Mouse (Mus musculus) neural tube, embryonic 14.5 days (tissue): Measurements from ENCODE around the gene Cer1. TPM values are rescaled to one million over a fixed set of nuclear protein-coding genes. Genes with fewer than 3 reads are reported as not detected.
A peak's percentile ranks its signal among the peaks of the same experiment; 100 is the strongest.

ENCODE experiments used
- ATAC-seq: fragments of 200-750 bp; cut with Nextera tagmentation; 2 replicates; pipeline ENCODE4 v1.8.0; 2017; ENCODE audit warnings: low read depth, mild to moderate bottlenecking, moderate TSS enrichment, moderate library complexity
- H3K27ac ChIP-seq: fragments of 300-500 bp; sonication (generic); 2 replicates; pipeline ENCODE4 v1.5.1; 2014; ENCODE audit warnings: low read depth, mild to moderate bottlenecking, control low read depth, low read length, moderate library complexity, mixed read lengths
- H3K27me3 ChIP-seq: fragments of 300-500 bp; sonication (generic); 2 replicates; pipeline ENCODE4 v1.6.1; 2014; ENCODE audit warnings: low read length; ENCODE audit not compliant: control insufficient read depth, insufficient read depth
- H3K36me3 ChIP-seq: fragments of 300-500 bp; sonication (generic); 2 replicates; pipeline ENCODE4 v1.6.1; 2014; ENCODE audit warnings: low read length, mixed read lengths; ENCODE audit not compliant: control insufficient read depth, insufficient read depth
- H3K4me1 ChIP-seq: fragments of 300-500 bp; sonication (generic); 2 replicates; pipeline ENCODE4 v1.6.1; 2014; ENCODE audit warnings: low read length; ENCODE audit not compliant: control insufficient read depth, insufficient read depth
- H3K4me2 ChIP-seq: fragments of 300-500 bp; sonication (generic); 2 replicates; pipeline ENCODE4 v1.6.1; 2014; ENCODE audit warnings: mild to moderate bottlenecking, low read depth, low read length, control low read depth
- H3K4me3 ChIP-seq: fragments of 300-500 bp; sonication (generic); 2 replicates; pipeline ENCODE4 v1.5.1; 2014; ENCODE audit warnings: low read depth, low read length, control low read depth, mixed read lengths
- H3K9ac ChIP-seq: fragments of 300-500 bp; sonication (generic); replicated peaks from 2 replicates; pipeline ENCODE4 v1.6.1; 2014; ENCODE audit warnings: low read depth, mild to moderate bottlenecking, control low read depth, low read length, mixed read lengths
- H3K9me3 ChIP-seq: fragments of 300-500 bp; sonication (generic); 2 replicates; pipeline ENCODE4 v1.6.1; 2016; ENCODE audit warnings: low read length; ENCODE audit not compliant: control insufficient read depth
- WGBS: fragments of 180-500 bp; shearing (Covaris S2); extraction: QIAGEN DNeasy Blood & Tissue Kit; methylation state at CpG from one replicate; pipeline ENCODE4 v1.1.7; 2014; 5-methylcytosine and 5-hydroxymethylcytosine counted together
- polyA plus RNA-seq: library from polyadenylated mRNA; unstranded; fragments of >200 nt; fragmentation: Nextera tagmentation; extraction: Ambion mirVana; gene quantifications from 2 replicates; pipeline ENCODE4 v1.2.1, GENCODE M21; 2014

The Cer1 gene
- polyA plus RNA-seq, 1 experiment from 2014 or later: not detected

DNA sequence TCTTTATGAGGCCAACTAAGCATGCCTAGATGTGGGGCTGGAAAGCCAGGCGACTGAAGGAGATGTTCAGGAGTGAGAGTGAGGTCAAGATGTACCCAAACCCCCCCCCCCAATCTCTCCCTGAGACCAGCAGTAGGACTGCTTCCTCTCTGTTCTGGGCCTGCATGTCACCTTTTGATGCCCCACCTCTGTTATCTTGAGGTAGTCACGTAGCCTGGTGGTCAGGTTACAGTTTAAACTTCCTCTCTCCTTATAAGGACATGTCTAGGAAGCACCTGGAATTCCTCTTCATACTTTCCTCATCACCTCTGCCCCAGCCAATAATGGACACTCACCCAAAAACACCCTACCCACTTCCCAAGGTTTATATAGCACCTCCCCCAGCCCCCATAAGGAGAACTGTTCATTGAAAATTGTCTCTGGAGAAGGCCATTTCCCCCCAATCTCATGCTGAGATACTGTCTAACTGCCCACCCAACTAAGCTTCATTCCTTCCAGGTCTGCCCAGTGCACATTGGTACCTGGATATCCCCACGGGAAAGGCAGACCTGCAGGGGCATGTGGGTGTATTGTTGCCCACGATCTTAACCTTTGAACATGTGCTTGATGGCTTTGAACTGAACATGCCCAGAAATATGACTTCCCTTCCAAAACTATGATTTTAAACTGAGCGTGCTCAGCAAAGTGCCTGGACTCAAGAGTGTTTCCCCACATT is 17.1 kb downstream of the Cer1 start:
- H3K4me3 ChIP-seq: no peak overlapping the region
- 89% methylated on average over 5 of the region's 5 CpGs for WGBS
- no peak overlapping the region for H3K4me2 ChIP-seq
- no peak overlapping the region for H3K9ac ChIP-seq
- no peaks in the 10 kb centered on the region for H3K9me3 ChIP-seq
- no peak for ATAC-seq
- H3K4me1 ChIP-seq: no peaks in the 10 kb centered on the region
- H3K36me3 ChIP-seq: no peaks in the 10 kb centered on the region
- no peak overlapping the region for H3K27ac ChIP-seq
- no peaks in the 10 kb centered on the region for H3K27me3 ChIP-seq

GRCm38 (mm10) chr4:82867111-82867510 is 17.8 kb downstream of the Cer1 start:
- Histone ChIP-seq H3K4me1 (no peaks in the 10 kb centered on the region), H3K9me3 (no peaks in the 10 kb centered on the region), H3K4me3 (no peak overlapping the region), H3K4me2 (no peak overlapping the region), H3K27me3 (no peaks in the 10 kb centered on the region), H3K9ac (no peak overlapping the region), H3K36me3 (no peaks in the 10 kb centered on the region), H3K27ac (no peak overlapping the region)
- 63% methylated on average over 4 of the region's 4 CpGs for WGBS
- no peak for ATAC-seq

GRCm38 (mm10) chr4:82864974-82865699 is 19.8 kb downstream of the Cer1 start:
- no peak for ATAC-seq
- Histone ChIP-seq H3K27me3 (no peaks in the 10 kb centered on the region), H3K9ac (no peak overlapping the region), H3K4me3 (no peak overlapping the region), H3K27ac (no peak overlapping the region), H3K4me2 (no peak overlapping the region), H3K36me3 (no peaks in the 10 kb centered on the region), H3K4me1 (no peaks in the 10 kb centered on the region), H3K9me3 (no peaks in the 10 kb centered on the region)
- 83% methylated on average over 8 of the region's 8 CpGs for WGBS

DNA sequence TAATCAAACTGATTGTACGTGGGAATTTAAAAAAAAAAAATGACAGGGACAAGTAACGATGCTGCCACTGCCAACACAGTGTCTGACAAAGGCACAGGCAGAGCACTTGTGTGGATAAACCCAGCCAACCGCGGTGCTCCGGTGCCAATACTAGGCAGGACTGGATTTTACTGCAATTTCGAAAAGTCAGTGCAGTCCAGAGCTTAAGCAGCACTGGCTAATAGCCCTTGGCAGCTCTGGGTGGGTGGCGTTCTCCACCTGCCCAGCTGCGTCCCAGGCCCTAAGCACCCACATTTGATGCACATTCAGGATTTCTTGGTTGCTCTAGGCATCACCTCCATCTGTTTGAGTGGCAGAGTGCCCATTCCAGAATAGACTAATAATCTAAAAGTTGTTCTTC is 21.6 kb downstream of the Cer1 start:
- H3K27ac ChIP-seq: no peak overlapping the region
- H3K4me2 ChIP-seq: no peak overlapping the region
- no peak overlapping the region for H3K9ac ChIP-seq
- ATAC-seq: no peak
- no peak overlapping the region for H3K4me3 ChIP-seq
- H3K9me3 ChIP-seq: no peaks in the 10 kb centered on the region
- H3K27me3 ChIP-seq: no peaks in the 10 kb centered on the region
- no peaks in the 10 kb centered on the region for H3K36me3 ChIP-seq
- H3K4me1 ChIP-seq: peaks cover 8% of the 10 kb centered on the region
- 71% methylated on average over 8 of the region's 8 CpGs for WGBS

- no peak overlapping the region for H3K4me2 ChIP-seq
- no peak overlapping the region for H3K9ac ChIP-seq
- H3K27ac ChIP-seq: no peak overlapping the region
- ATAC-seq: no peak
- H3K4me3 ChIP-seq: no peak overlapping the region
- H3K9me3 ChIP-seq: no peaks in the 10 kb centered on the region
- no peaks in the 10 kb centered on the region for H3K36me3 ChIP-seq
- 95% methylated on average over 2 of the region's 2 CpGs for WGBS
- H3K27me3 ChIP-seq: no peaks in the 10 kb centered on the region
- H3K4me1 ChIP-seq: peaks cover 9% of the 10 kb centered on the region
Observed at GRCm38 (mm10) chr4:82861451-82861850, 23.5 kb downstream of the Cer1 start.

GRCm38 (mm10) chr4:82860566-82860965 is 24.4 kb downstream of the Cer1 start:
- ATAC-seq: no peak
- WGBS: 51% methylated on average over 3 of the region's 3 CpGs
- H3K27me3 ChIP-seq: no peaks in the 10 kb centered on the region
- H3K4me3 ChIP-seq: no peak overlapping the region
- H3K36me3 ChIP-seq: no peaks in the 10 kb centered on the region
- H3K9me3 ChIP-seq: no peaks in the 10 kb centered on the region
- H3K4me1 ChIP-seq: peaks cover 9% of the 10 kb centered on the region
- no peak overlapping the region for H3K4me2 ChIP-seq
- H3K27ac ChIP-seq: no peak overlapping the region
- H3K9ac ChIP-seq: no peak overlapping the region

- 1% methylated on average over 78 of the region's 82 CpGs for WGBS
Observed at GRCm38 (mm10) chr4:82859131-82860125, 25.5 kb downstream of the Cer1 start, which contains the start of gene Zdhhc21. Gene Zdhhc21, minus strand, starts transcription at chr4:82859958.

GRCm38 (mm10) chr4:82858431-82859010 is 26.4 kb downstream of the Cer1 start:
- no peaks in the 10 kb centered on the region for H3K36me3 ChIP-seq
- ATAC-seq: peak; percentile 1; the same call in 1 of the 2 replicates
- H3K27me3 ChIP-seq: no peaks in the 10 kb centered on the region
- H3K9me3 ChIP-seq: no peaks in the 10 kb centered on the region
- peak overlapping the region; percentile 65 for H3K4me3 ChIP-seq
- peak overlapping the region; percentile 92; the same call in 1 of the 2 replicates for H3K9ac ChIP-seq
- peak overlapping the region; percentile 73 for H3K4me2 ChIP-seq
- H3K4me1 ChIP-seq: peaks cover 9% of the 10 kb centered on the region
- peak overlapping the region; percentile 94 for H3K27ac ChIP-seq
- 23% methylated on average over 4 of the region's 4 CpGs for WGBS

More at GRCm38 (mm10) chr4:82859131-82860125, 25.5 kb downstream of the Cer1 start, which contains the start of gene Zdhhc21:
- Histone ChIP-seq H3K9ac (peak within 1 kb of the TSS; percentile 92), H3K9me3 (no peaks in the 10 kb centered on the region), H3K4me1 (peaks cover 9% of the 10 kb centered on the region), H3K36me3 (no peaks in the 10 kb centered on the region), H3K27me3 (no peaks in the 10 kb centered on the region), H3K4me3 (peak within 1 kb of the TSS; percentile 65), H3K27ac (peak within 1 kb of the TSS; percentile 94), H3K4me2 (peak within 1 kb of the TSS; percentile 73)
- ATAC-seq: peak; percentile 92
